Mouse (Mus musculus): ENCODE data around the gene Tff1. TPM values are rescaled to one million over a fixed set of nuclear protein-coding genes. Genes with fewer than 3 reads are reported as not detected.

The Tff1 gene
- polyA plus RNA-seq, 1 experiment from 2014 or later, result not detected

GRCm38 (mm10) chr17:31144040-31145037 is 20.7 kb downstream of the Tff1 start, which contains the start of gene Tff2:
Gene Tff2, minus strand, starts transcription at chr17:31144282.
- WGBS, result 47% methylated on average over 15 of the region's 15 CpGs
- Histone ChIP-seq H3K27me3 (replicated peaks; ENCODE audit: insufficient read depth, low read length) (no peaks in the 10 kb centered on the region), H3K9me3 (ENCODE audit: low read length) (no peaks in the 10 kb centered on the region), H3K9ac (replicated peaks; ENCODE audit: low read depth) (no peak within 1 kb of the TSS), H3K27ac (ENCODE audit: low read length) (no peak within 1 kb of the TSS), H3K36me3 (ENCODE audit: insufficient read depth, low read length) (no peaks in the 10 kb centered on the region), H3K4me2 (replicated peaks; ENCODE audit: low read depth, low read length) (no peak within 1 kb of the TSS), H3K4me1 (ENCODE audit: insufficient read depth, low read depth, low read length) (no peaks in the 10 kb centered on the region), H3K4me3 (ENCODE audit: low read depth, low read length) (no peak within 1 kb of the TSS)
- ATAC-seq (peak; percentile 72), DNase-seq (ENCODE audit: low spot score) (peak; percentile 55)
- TF ChIP-seq EP300 (IDR thresholded peaks at IDR 0.05), result no peak
- no peak for TF ChIP-seq CTCF (IDR thresholded peaks at IDR 0.05)

GRCm38 (mm10) chr17:31142116-31142515 is 23.0 kb downstream of the Tff1 start:
- DNase-seq (ENCODE audit: low spot score) (no peak), ATAC-seq (no peak)
- H3K9me3 ChIP-seq (ENCODE audit: low read length), result no peaks in the 10 kb centered on the region
- 82% methylated on average over 7 of the region's 7 CpGs for WGBS
- H3K4me3 ChIP-seq (ENCODE audit: low read depth, low read length), result no peak overlapping the region
- no peak overlapping the region for H3K9ac ChIP-seq (replicated peaks; ENCODE audit: low read depth)
- no peaks in the 10 kb centered on the region for H3K27me3 ChIP-seq (replicated peaks; ENCODE audit: insufficient read depth, low read length)
- TF ChIP-seq CTCF (IDR thresholded peaks at IDR 0.05) (no peak), EP300 (IDR thresholded peaks at IDR 0.05) (no peak)
- no peak overlapping the region for H3K4me2 ChIP-seq (replicated peaks; ENCODE audit: low read depth, low read length)
- H3K4me1 ChIP-seq (ENCODE audit: insufficient read depth, low read depth, low read length), result no peaks in the 10 kb centered on the region
- no peaks in the 10 kb centered on the region for H3K36me3 ChIP-seq (ENCODE audit: insufficient read depth, low read length)
- no peak overlapping the region for H3K27ac ChIP-seq (ENCODE audit: low read length)

GRCm38 (mm10) chr17:31138398-31138797 is 26.7 kb downstream of the Tff1 start:
- Histone ChIP-seq H3K9ac (replicated peaks; ENCODE audit: low read depth) (no peak overlapping the region), H3K4me3 (ENCODE audit: low read depth, low read length) (no peak overlapping the region), H3K9me3 (ENCODE audit: low read length) (no peaks in the 10 kb centered on the region), H3K4me1 (ENCODE audit: insufficient read depth, low read depth, low read length) (no peaks in the 10 kb centered on the region), H3K4me2 (replicated peaks; ENCODE audit: low read depth, low read length) (no peak overlapping the region), H3K27ac (ENCODE audit: low read length) (no peak overlapping the region), H3K27me3 (replicated peaks; ENCODE audit: insufficient read depth, low read length) (no peaks in the 10 kb centered on the region), H3K36me3 (ENCODE audit: insufficient read depth, low read length) (no peaks in the 10 kb centered on the region)
- WGBS, result 17% methylated on average over 5 of the region's 5 CpGs
- peak; percentile 86 for TF ChIP-seq CTCF (IDR thresholded peaks at IDR 0.05)
- no peak for TF ChIP-seq EP300 (IDR thresholded peaks at IDR 0.05)
- ATAC-seq (no peak; the same call in 1 of the 2 replicates), DNase-seq (ENCODE audit: low spot score) (peak; percentile 81)

GRCm38 (mm10) chr17:31136821-31137220 is 28.3 kb downstream of the Tff1 start:
- ATAC-seq, result no peak
- H3K4me2 ChIP-seq (replicated peaks; ENCODE audit: low read depth, low read length), result no peak overlapping the region
- DNase-seq (ENCODE audit: low spot score), result no peak
- no peaks in the 10 kb centered on the region for H3K36me3 ChIP-seq (ENCODE audit: insufficient read depth, low read length)
- no peaks in the 10 kb centered on the region for H3K4me1 ChIP-seq (ENCODE audit: insufficient read depth, low read depth, low read length)
- H3K27me3 ChIP-seq (replicated peaks; ENCODE audit: insufficient read depth, low read length), result no peaks in the 10 kb centered on the region
- H3K27ac ChIP-seq (ENCODE audit: low read length), result no peak overlapping the region
- no peak overlapping the region for H3K9ac ChIP-seq (replicated peaks; ENCODE audit: low read depth)
- 85% methylated on average over 1 of the region's 1 CpGs for WGBS
- H3K9me3 ChIP-seq (ENCODE audit: low read length), result no peaks in the 10 kb centered on the region
- TF ChIP-seq CTCF (IDR thresholded peaks at IDR 0.05) (no peak), EP300 (IDR thresholded peaks at IDR 0.05) (no peak)
- no peak overlapping the region for H3K4me3 ChIP-seq (ENCODE audit: low read depth, low read length)

GRCm38 (mm10) chr17:31136291-31136690 is 28.8 kb downstream of the Tff1 start:
- Histone ChIP-seq H3K36me3 (ENCODE audit: insufficient read depth, low read length) (no peaks in the 10 kb centered on the region), H3K9ac (replicated peaks; ENCODE audit: low read depth) (no peak overlapping the region), H3K9me3 (ENCODE audit: low read length) (no peaks in the 10 kb centered on the region), H3K27me3 (replicated peaks; ENCODE audit: insufficient read depth, low read length) (no peaks in the 10 kb centered on the region), H3K4me2 (replicated peaks; ENCODE audit: low read depth, low read length) (no peak overlapping the region), H3K27ac (ENCODE audit: low read length) (no peak overlapping the region), H3K4me3 (ENCODE audit: low read depth, low read length) (no peak overlapping the region), H3K4me1 (ENCODE audit: insufficient read depth, low read depth, low read length) (no peaks in the 10 kb centered on the region)
- DNase-seq (ENCODE audit: low spot score) (no peak), ATAC-seq (no peak)
- TF ChIP-seq EP300 (IDR thresholded peaks at IDR 0.05) (no peak), CTCF (IDR thresholded peaks at IDR 0.05) (no peak)
- 43% methylated on average over 3 of the region's 3 CpGs for WGBS

- H3K27me3 ChIP-seq (replicated peaks; ENCODE audit: insufficient read depth, low read length), result no peaks in the 10 kb centered on the region
- no peak overlapping the region for H3K9ac ChIP-seq (replicated peaks; ENCODE audit: low read depth)
- TF ChIP-seq CTCF (IDR thresholded peaks at IDR 0.05) (no peak), EP300 (IDR thresholded peaks at IDR 0.05) (no peak)
- no peak overlapping the region for H3K4me2 ChIP-seq (replicated peaks; ENCODE audit: low read depth, low read length)
- H3K4me1 ChIP-seq (ENCODE audit: insufficient read depth, low read depth, low read length), result no peaks in the 10 kb centered on the region
- WGBS, result 54% methylated on average over 6 of the region's 6 CpGs
- no peaks in the 10 kb centered on the region for H3K36me3 ChIP-seq (ENCODE audit: insufficient read depth, low read length)
- no peak overlapping the region for H3K27ac ChIP-seq (ENCODE audit: low read length)
- no peaks in the 10 kb centered on the region for H3K9me3 ChIP-seq (ENCODE audit: low read length)
- DNase-seq (ENCODE audit: low spot score) (no peak), ATAC-seq (no peak)
- no peak overlapping the region for H3K4me3 ChIP-seq (ENCODE audit: low read depth, low read length)
These were observed 30.2 kb downstream of the Tff1 start for GRCm38 (mm10) chr17:31134913-31135312.

Data from lung, postnatal 0 days (tissue).